ENCODE assay signal across 8 mouse cellular contexts in genomic region chr7:29238019-29238967, GRCm38 (mm10). TPM values are rescaled to one million over a fixed set of nuclear protein-coding genes. Genes with fewer than 3 reads are reported as not detected.
A peak's percentile ranks its signal among the peaks of the same experiment; 100 is the strongest.
DNase-seq lines count a peak whose midpoint lies in the region; ATAC-seq and TF ChIP-seq lines count a peak whose summit lies in the region.

TSS of gene Yif1b (plus strand) at chr7:29238329.

- no peaks in the 10 kb centered on the region for H3K9me3 ChIP-seq in CH12.LX (replicated peaks; ENCODE audit: low read length)
- no peaks in the 10 kb centered on the region for H3K9me3 ChIP-seq in forebrain, embryonic 11.5 days (ENCODE audit: control insufficient read depth, low read length)
- H3K9me3 ChIP-seq in heart, embryonic 16.5 days (replicated peaks; ENCODE audit: control insufficient read depth, low read length) = no peaks in the 10 kb centered on the region
- H3K9me3 ChIP-seq in liver, embryonic 15.5 days (replicated peaks) = no peaks in the 10 kb centered on the region
- H3K9me3 ChIP-seq in neural tube, embryonic 12.5 days = no peaks in the 10 kb centered on the region

- dilution Hi-C loops in CH12.LX (cut with MboI; ENCODE audit: extremely low pct_ligation_motif_present, extremely low pct_unique_long_range_greater_than_20kb, low sequenced_read_pairs) = no loop called here

- under 1% methylated on average over 60 of the region's 60 CpGs for WGBS in forebrain, embryonic 11.5 days
- under 1% methylated on average over 60 of the region's 60 CpGs for WGBS in heart, embryonic 16.5 days
- under 1% methylated on average over 60 of the region's 60 CpGs for WGBS in liver, embryonic 15.5 days (ENCODE audit: insufficient replicate concordance)
- WGBS in neural tube, embryonic 12.5 days = under 1% methylated on average over 60 of the region's 60 CpGs

- H3K4me3 ChIP-seq in CH12.LX (replicated peaks in 1 of 3; ENCODE audit: low read depth in 2 of 3, low read length in 2 of 3, poor library complexity in 1 of 3) = peak within 1 kb of the TSS; percentile 72 to 87 (median 76)
- peak within 1 kb of the TSS; percentile 58 for H3K4me3 ChIP-seq in forebrain, embryonic 11.5 days (ENCODE audit: low read depth, low read length)
- peak within 1 kb of the TSS; percentile 67 for H3K4me3 ChIP-seq in heart, embryonic 16.5 days (ENCODE audit: low read length)
- H3K4me3 ChIP-seq in liver, embryonic 15.5 days (replicated peaks) = peak within 1 kb of the TSS; percentile 64
- peak within 1 kb of the TSS; percentile 66 for H3K4me3 ChIP-seq in neural tube, embryonic 12.5 days

- H3K27me3 ChIP-seq in CH12.LX (replicated peaks) = no peaks in the 10 kb centered on the region
- peaks cover 2% of the 10 kb centered on the region; the same call in 1 of the 2 replicates for H3K27me3 ChIP-seq in forebrain, embryonic 11.5 days (ENCODE audit: control insufficient read depth, insufficient read depth, low read length)
- H3K27me3 ChIP-seq in heart, embryonic 16.5 days (ENCODE audit: control insufficient read depth, insufficient read depth, low read length) = no peaks in the 10 kb centered on the region
- H3K27me3 ChIP-seq in liver, embryonic 15.5 days = peaks cover 5% of the 10 kb centered on the region
- H3K27me3 ChIP-seq in neural tube, embryonic 12.5 days (replicated peaks) = peaks cover 11% of the 10 kb centered on the region

- H3K36me3 ChIP-seq in CH12.LX (replicated peaks in 1 of 2; ENCODE audit: control insufficient read depth in 1 of 2, insufficient read depth in 1 of 2, low read length in 1 of 2) = peaks cover 0 to 16% of the 10 kb centered on the region in 2 experiments
- no peaks in the 10 kb centered on the region for H3K36me3 ChIP-seq in forebrain, embryonic 11.5 days (ENCODE audit: control insufficient read depth, insufficient read depth, low read length)
- H3K36me3 ChIP-seq in heart, embryonic 16.5 days (ENCODE audit: control insufficient read depth, insufficient read depth) = no peaks in the 10 kb centered on the region
- no peaks in the 10 kb centered on the region for H3K36me3 ChIP-seq in liver, embryonic 15.5 days (replicated peaks)
- H3K36me3 ChIP-seq in neural tube, embryonic 12.5 days = no peaks in the 10 kb centered on the region

- peak; percentile 97 for ATAC-seq in forebrain, embryonic 11.5 days (replicated peaks; ENCODE audit: low FRiP score)
- peak; percentile 95 for ATAC-seq in heart, embryonic 16.5 days (replicated peaks; ENCODE audit: extremely low read depth, insufficient read depth, low FRiP score)
- peak; percentile 95 for ATAC-seq in liver, embryonic 15.5 days (ENCODE audit: insufficient read depth)
- peak; percentile 97 for ATAC-seq in neural tube, embryonic 12.5 days (ENCODE audit: low FRiP score, low read depth)

- peak; percentile 95 for TF ChIP-seq POLR2A in CH12.LX (IDR thresholded peaks at IDR 0.05; ENCODE audit: low read depth, low read length)

- H3K4me2 ChIP-seq in CH12.LX (ENCODE audit: insufficient read depth, low read depth, poor library complexity, severe bottlenecking) = peak within 1 kb of the TSS; percentile 83
- H3K4me2 ChIP-seq in forebrain, embryonic 11.5 days (ENCODE audit: low read depth, low read length, severe bottlenecking) = peak within 1 kb of the TSS; percentile 69
- H3K4me2 ChIP-seq in heart, embryonic 16.5 days (ENCODE audit: low read depth, low read length) = peak within 1 kb of the TSS; percentile 81
- H3K4me2 ChIP-seq in liver, embryonic 15.5 days = peak within 1 kb of the TSS; percentile 85
- peak within 1 kb of the TSS; percentile 76 for H3K4me2 ChIP-seq in neural tube, embryonic 12.5 days (replicated peaks)

- peak; percentile 100 for DNase-seq in CH12.LX (ENCODE audit: extremely low read depth)
- DNase-seq in c-Kit-positive CD71-positive TER-119-negative erythroid progenitor cells, embryonic 14.5 days (ENCODE audit: low read depth) = peak; percentile 99
- peak; percentile 98 for DNase-seq in forebrain, embryonic 11.5 days (ENCODE audit: low spot score)
- peak; percentile 99 for DNase-seq in kidney, postnatal 36 days
- DNase-seq in telencephalon, adult 2 months (ENCODE audit: low read depth, low spot score) = peak; percentile 99

- TF ChIP-seq EP300 in CH12.LX (IDR thresholded peaks at IDR 0.05; ENCODE audit: low read length) = no peak

- peaks cover 5 to 22% of the 10 kb centered on the region in 2 experiments for H3K4me1 ChIP-seq in CH12.LX (ENCODE audit: control insufficient read depth in 1 of 2, insufficient read depth in 2 of 2)
- peaks cover 4% of the 10 kb centered on the region for H3K4me1 ChIP-seq in forebrain, embryonic 11.5 days (replicated peaks; ENCODE audit: control insufficient read depth, insufficient read depth, low read length)
- peaks cover 20% of the 10 kb centered on the region for H3K4me1 ChIP-seq in heart, embryonic 16.5 days (ENCODE audit: control insufficient read depth, insufficient read depth, low read length)
- H3K4me1 ChIP-seq in liver, embryonic 15.5 days (replicated peaks) = peaks cover 27% of the 10 kb centered on the region
- peaks cover 10% of the 10 kb centered on the region for H3K4me1 ChIP-seq in neural tube, embryonic 12.5 days

- no peaks in the 10 kb centered on the region; the same call in 1 of the 2 replicates for H3K79me2 ChIP-seq in CH12.LX (replicated peaks; ENCODE audit: control insufficient read depth, extremely low read depth, insufficient read depth, poor library complexity, severe bottlenecking)

- peak within 1 kb of the TSS; percentile 71 for H3K27ac ChIP-seq in CH12.LX (ENCODE audit: insufficient read depth, low read depth)
- H3K27ac ChIP-seq in forebrain, embryonic 11.5 days (ENCODE audit: low read depth, low read length) = peak within 1 kb of the TSS; percentile 26
- H3K27ac ChIP-seq in heart, embryonic 16.5 days (ENCODE audit: low read length) = peak within 1 kb of the TSS; percentile 90
- H3K27ac ChIP-seq in liver, embryonic 15.5 days (replicated peaks) = peak within 1 kb of the TSS; percentile 81
- H3K27ac ChIP-seq in neural tube, embryonic 12.5 days = peak within 1 kb of the TSS; percentile 59

- peak within 1 kb of the TSS; percentile 73 for H3K9ac ChIP-seq in CH12.LX (ENCODE audit: insufficient read depth, low read depth)
- peak within 1 kb of the TSS; percentile 72 for H3K9ac ChIP-seq in forebrain, embryonic 11.5 days (ENCODE audit: low read length)
- peak within 1 kb of the TSS; percentile 75 for H3K9ac ChIP-seq in heart, embryonic 16.5 days (ENCODE audit: low read length)
- peak within 1 kb of the TSS; percentile 55 for H3K9ac ChIP-seq in liver, embryonic 15.5 days
- peak within 1 kb of the TSS; percentile 67 for H3K9ac ChIP-seq in neural tube, embryonic 12.5 days

- no peak for TF ChIP-seq RAD21 in CH12.LX (IDR thresholded peaks at IDR 0.05; ENCODE audit: low read depth, low read length)

- TF ChIP-seq CTCF in CH12.LX (conservative IDR thresholded peaks at IDR 0.05 in 1 of 2, IDR thresholded peaks at IDR 0.05 in 1 of 2; ENCODE audit: low read depth in 2 of 2, low read length in 2 of 2) = peak in 1 of 2 experiments; percentile 10; a peak in 2 of 4 replicates

- in situ Hi-C loops in CH12.LX (cut with MboI; ENCODE audit: low pct_ligation_motif_present, low pct_unique_long_range_greater_than_20kb, low sequenced_read_pairs) = no loop called here

TF ChIP-seq in CH12.LX, 34 proteins besides CTCF, POLR2A, EP300 and RAD21 (continues in another document):
- peak; percentile 59 for TF ChIP-seq NELFE (IDR thresholded peaks at IDR 0.05; ENCODE audit: low read depth, low read length)
- peak; percentile 79 for TF ChIP-seq SIN3A (IDR thresholded peaks at IDR 0.05; ENCODE audit: low read length)
- TF ChIP-seq RCOR1 (conservative IDR thresholded peaks at IDR 0.05; ENCODE audit: low read depth, low read length) = no peak
- TF ChIP-seq MAZ (IDR thresholded peaks at IDR 0.05; ENCODE audit: low read depth, low read length) = no peak
- TF ChIP-seq IRF4 (IDR thresholded peaks at IDR 0.05; ENCODE audit: low read depth, low read length) = peak; percentile 79
- TF ChIP-seq SMC3 (IDR thresholded peaks at IDR 0.05; ENCODE audit: low read depth, low read length) = no peak
- peak; percentile 91; the same call in 1 of the 2 replicates for TF ChIP-seq MXI1 (IDR thresholded peaks at IDR 0.05; ENCODE audit: low read depth, low read length)
- peak; percentile 59; the same call in 1 of the 2 replicates for TF ChIP-seq UBTF (IDR thresholded peaks at IDR 0.05; ENCODE audit: low read depth, low read length)
- TF ChIP-seq BHLHE40 (IDR thresholded peaks at IDR 0.05; ENCODE audit: low read depth, low read length) = peak; percentile 96
- TF ChIP-seq ELF1 (IDR thresholded peaks at IDR 0.05; ENCODE audit: low read depth, low read length) = peak; percentile 70
- peak; percentile 60; the same call in 1 of the 2 replicates for TF ChIP-seq KAT2A (IDR thresholded peaks at IDR 0.05; ENCODE audit: insufficient replicate concordance, low read length)
- peak; percentile 21 for TF ChIP-seq USF1 (IDR thresholded peaks at IDR 0.05; ENCODE audit: low read depth, low read length)
- peak; percentile 58 for TF ChIP-seq MEF2A (IDR thresholded peaks at IDR 0.05; ENCODE audit: borderline replicate concordance, low read depth, low read length)
- peak; percentile 81 for TF ChIP-seq HCFC1 (IDR thresholded peaks at IDR 0.05; ENCODE audit: low read depth, low read length)
- TF ChIP-seq TCF12 (IDR thresholded peaks at IDR 0.05; ENCODE audit: low read depth, low read length) = peak; percentile 74
- TF ChIP-seq CHD1 (IDR thresholded peaks at IDR 0.05; ENCODE audit: low read depth, low read length) = 0 out of 2 replicates have a peak, but pooled peaks have one; percentile 25
- TF ChIP-seq GABPA (IDR thresholded peaks at IDR 0.05; ENCODE audit: insufficient replicate concordance, low read depth, low read length) = no peak
- TF ChIP-seq E2F4 (IDR thresholded peaks at IDR 0.05; ENCODE audit: insufficient replicate concordance, low read depth, low read length) = peak; percentile 55; the same call in 1 of the 2 replicates
- peak; percentile 78; the same call in 1 of the 2 replicates for TF ChIP-seq MYC (IDR thresholded peaks at IDR 0.05; ENCODE audit: low read depth, low read length)
- peak; percentile 82; the same call in 1 of the 2 replicates for TF ChIP-seq POLR2AphosphoS2 (IDR thresholded peaks at IDR 0.05; ENCODE audit: low read depth, low read length)
- peak; percentile 67; the same call in 1 of the 2 replicates for TF ChIP-seq ZMIZ1 (IDR thresholded peaks at IDR 0.05; ENCODE audit: low read depth, low read length)
- peak; percentile 87 for TF ChIP-seq MAX (IDR thresholded peaks at IDR 0.05; ENCODE audit: low read length)

RNA-seq across cellular contexts. Expression of gene Yif1b, which starts in this region (rescaled TPM):
- total RNA-seq in CH12.LX (2012; rRNA removed) = 84.2 and 99.4 TPM in 2 replicates
- total RNA-seq in CH12.LX (2014; rRNA removed) = 61.6 and 69.4 TPM in 2 replicates
- 61.0 and 63.0 TPM in 2 replicates for polyA plus RNA-seq in CH12.LX (2012; ENCODE audit: insufficient read length, low read depth)
- polyA plus RNA-seq in forebrain, embryonic 11.5 days (2014; fragmentation: Nextera tagmentation; extraction: Ambion mirVana) = 78.9 and 86.2 TPM in 2 replicates
- 116 and 125 TPM in 2 replicates for polyA plus RNA-seq in heart, embryonic 16.5 days (2015; fragmentation: Nextera tagmentation; extraction: Ambion mirVana)
- 43.6 and 44.1 TPM in 2 replicates for polyA plus RNA-seq in liver, embryonic 15.5 days (2015; fragmentation: Nextera tagmentation; extraction: Ambion mirVana)
- 80.2 and 82.0 TPM in 2 replicates for polyA plus RNA-seq in neural tube, embryonic 12.5 days (2016; fragmentation: Nextera tagmentation; extraction: Ambion mirVana)

Comparison
In these comparisons a context has a peak if more than half of its experiments do, and no peak if none do; other contexts are left out.
1. Peak in every context shown above with its lines: DNase-seq, ATAC-seq, H3K4me3 ChIP-seq and H3K27ac ChIP-seq.
2. H3K27ac ChIP-seq: peak in every context shown above with its lines; median percentile 90 in heart, embryonic 16.5 days; 81 in liver, embryonic 15.5 days; 71 in CH12.LX; 59 in neural tube, embryonic 12.5 days; 26 in forebrain, embryonic 11.5 days.